Mouse (Mus musculus): ENCODE results near the gene Gcdh. TPM values are rescaled to one million over a fixed set of nuclear protein-coding genes. Genes with fewer than 3 reads are reported as not detected.
A peak's percentile ranks its signal among the peaks of the same experiment; 100 is the strongest.

Gcdh gene
- polyA plus RNA-seq, 1 experiment from 2014 or later = 33.1 TPM

GRCm38 (mm10) chr8:84925557-84925956 lies 31.8 kb upstream of the Gcdh start:
- Histone ChIP-seq H3K36me3 (peaks cover 82% of the 10 kb centered on the region), H3K4me3 (no peak overlapping the region), H3K27ac (no peak overlapping the region), H3K27me3 (peaks cover 26% of the 10 kb centered on the region), H3K4me2 (no peak overlapping the region), H3K9me3 (no peaks in the 10 kb centered on the region), H3K4me1 (replicated peaks) (peaks cover 6% of the 10 kb centered on the region), H3K9ac (no peak overlapping the region)
- 81% methylated on average over 7 of the region's 7 CpGs for WGBS
- ATAC-seq (ENCODE audit: low FRiP score) = no peak

GRCm38 (mm10) chr8:84921596-84921995 lies 27.9 kb upstream of the Gcdh start:
- Histone ChIP-seq H3K9ac (no peak overlapping the region), H3K36me3 (peaks cover 92% of the 10 kb centered on the region), H3K27me3 (peaks cover 49% of the 10 kb centered on the region), H3K9me3 (no peaks in the 10 kb centered on the region), H3K4me3 (no peak overlapping the region), H3K4me1 (replicated peaks) (no peaks in the 10 kb centered on the region), H3K27ac (no peak overlapping the region), H3K4me2 (no peak overlapping the region)
- ATAC-seq (ENCODE audit: low FRiP score) = no peak
- 84% methylated on average over 2 of the region's 2 CpGs for WGBS

- ATAC-seq (ENCODE audit: low FRiP score) = no peak
- no peaks in the 10 kb centered on the region for H3K4me1 ChIP-seq (replicated peaks)
- WGBS = 92% methylated on average over 15 of the region's 15 CpGs
- no peaks in the 10 kb centered on the region for H3K9me3 ChIP-seq
- H3K27ac ChIP-seq = no peak overlapping the region
- no peak overlapping the region for H3K4me3 ChIP-seq
- H3K27me3 ChIP-seq = peaks cover 78% of the 10 kb centered on the region
- H3K9ac ChIP-seq = no peak overlapping the region
- peaks cover 95% of the 10 kb centered on the region for H3K36me3 ChIP-seq
- no peak overlapping the region for H3K4me2 ChIP-seq
These were observed 24.9 kb upstream of the Gcdh start for GRCm38 (mm10) chr8:84918646-84919045.

GRCm38 (mm10) chr8:84917781-84918180 lies 24.1 kb upstream of the Gcdh start:
- Histone ChIP-seq H3K4me2 (no peak overlapping the region), H3K27me3 (peaks cover 87% of the 10 kb centered on the region), H3K36me3 (peaks cover 96% of the 10 kb centered on the region), H3K4me3 (no peak overlapping the region), H3K27ac (no peak overlapping the region), H3K4me1 (replicated peaks) (peaks cover 5% of the 10 kb centered on the region; the same call in 1 of the 2 replicates), H3K9me3 (no peaks in the 10 kb centered on the region), H3K9ac (no peak overlapping the region)
- 22% methylated on average over 20 of the region's 20 CpGs for WGBS
- no peak for ATAC-seq (ENCODE audit: low FRiP score)

- H3K36me3 ChIP-seq = peaks cover 95% of the 10 kb centered on the region
- H3K4me3 ChIP-seq = no peak overlapping the region
- H3K4me1 ChIP-seq (replicated peaks) = peaks cover 12% of the 10 kb centered on the region; the same call in 1 of the 2 replicates
- no peak overlapping the region for H3K9ac ChIP-seq
- H3K9me3 ChIP-seq = no peaks in the 10 kb centered on the region
- 88% methylated on average over 8 of the region's 8 CpGs for WGBS
- no peak for ATAC-seq (ENCODE audit: low FRiP score)
- H3K27ac ChIP-seq = no peak overlapping the region
- no peak overlapping the region for H3K4me2 ChIP-seq
- peaks cover 99% of the 10 kb centered on the region for H3K27me3 ChIP-seq
These were observed 21.5 kb upstream of the Gcdh start for GRCm38 (mm10) chr8:84915269-84915668.

GRCm38 (mm10) chr8:84913960-84914359 lies 20.2 kb upstream of the Gcdh start:
- peaks cover 92% of the 10 kb centered on the region for H3K36me3 ChIP-seq
- H3K4me1 ChIP-seq (replicated peaks) = peaks cover 15% of the 10 kb centered on the region
- 36% methylated on average over 4 of the region's 4 CpGs for WGBS
- H3K4me3 ChIP-seq = no peak overlapping the region
- no peak overlapping the region for H3K27ac ChIP-seq
- ATAC-seq (ENCODE audit: low FRiP score) = no peak
- H3K9me3 ChIP-seq = no peaks in the 10 kb centered on the region
- no peak overlapping the region for H3K4me2 ChIP-seq
- H3K9ac ChIP-seq = no peak overlapping the region
- peaks cover 99% of the 10 kb centered on the region for H3K27me3 ChIP-seq

GRCm38 (mm10) chr8:84913502-84913900 lies 19.8 kb upstream of the Gcdh start:
- peak overlapping the region; percentile 48 for H3K4me2 ChIP-seq
- H3K9me3 ChIP-seq = no peaks in the 10 kb centered on the region
- no peak overlapping the region for H3K27ac ChIP-seq
- 17% methylated on average over 9 of the region's 9 CpGs for WGBS
- H3K4me3 ChIP-seq = peak overlapping the region; percentile 29
- H3K27me3 ChIP-seq = peaks cover 97% of the 10 kb centered on the region
- ATAC-seq (ENCODE audit: low FRiP score) = no peak
- no peak overlapping the region for H3K9ac ChIP-seq
- H3K4me1 ChIP-seq (replicated peaks) = peaks cover 20% of the 10 kb centered on the region
- peaks cover 87% of the 10 kb centered on the region for H3K36me3 ChIP-seq

- Histone ChIP-seq H3K27me3 (peaks cover 92% of the 10 kb centered on the region), H3K9me3 (no peaks in the 10 kb centered on the region), H3K4me3 (peak overlapping the region; percentile 29), H3K9ac (0 out of 2 replicates have a peak overlapping the region, but pooled peaks have one; percentile 13), H3K4me1 (replicated peaks) (peaks cover 25% of the 10 kb centered on the region), H3K36me3 (peaks cover 82% of the 10 kb centered on the region), H3K27ac (no peak overlapping the region), H3K4me2 (peak overlapping the region; percentile 48)
- 4% methylated on average over 55 of the region's 55 CpGs for WGBS
- no peak for ATAC-seq (ENCODE audit: low FRiP score)
These were observed 19.3 kb upstream of the Gcdh start for GRCm38 (mm10) chr8:84912895-84913501.

GRCm38 (mm10) chr8:84912391-84912790 lies 18.7 kb upstream of the Gcdh start:
- Histone ChIP-seq H3K27me3 (peaks cover 86% of the 10 kb centered on the region), H3K4me2 (peak overlapping the region; percentile 48), H3K9ac (no peak overlapping the region), H3K27ac (no peak overlapping the region), H3K4me3 (peak overlapping the region; percentile 29; the same call in 1 of the 2 replicates), H3K36me3 (peaks cover 76% of the 10 kb centered on the region), H3K4me1 (replicated peaks) (peaks cover 25% of the 10 kb centered on the region), H3K9me3 (no peaks in the 10 kb centered on the region)
- 23% methylated on average over 27 of the region's 27 CpGs for WGBS
- no peak for ATAC-seq (ENCODE audit: low FRiP score)

- H3K9me3 ChIP-seq = no peaks in the 10 kb centered on the region
- H3K4me3 ChIP-seq = no peak overlapping the region
- peaks cover 25% of the 10 kb centered on the region for H3K4me1 ChIP-seq (replicated peaks)
- H3K9ac ChIP-seq = no peak overlapping the region
- no peak for ATAC-seq (ENCODE audit: low FRiP score)
- no peak overlapping the region for H3K27ac ChIP-seq
- WGBS = 82% methylated on average over 9 of the region's 9 CpGs
- H3K27me3 ChIP-seq = peaks cover 82% of the 10 kb centered on the region
- no peak overlapping the region for H3K4me2 ChIP-seq
- H3K36me3 ChIP-seq = peaks cover 71% of the 10 kb centered on the region
These were observed 18.1 kb upstream of the Gcdh start for GRCm38 (mm10) chr8:84911854-84912253.

GRCm38 (mm10) chr8:84910551-84910950 lies 16.8 kb upstream of the Gcdh start:
- Histone ChIP-seq H3K9me3 (no peaks in the 10 kb centered on the region), H3K36me3 (peaks cover 58% of the 10 kb centered on the region), H3K4me1 (replicated peaks) (peaks cover 25% of the 10 kb centered on the region), H3K4me2 (no peak overlapping the region), H3K27me3 (peaks cover 69% of the 10 kb centered on the region), H3K9ac (no peak overlapping the region), H3K27ac (no peak overlapping the region), H3K4me3 (no peak overlapping the region)
- ATAC-seq (ENCODE audit: low FRiP score) = no peak
- WGBS = 91% methylated on average over 6 of the region's 6 CpGs

GRCm38 (mm10) chr8:84909949-84910348 lies 16.2 kb upstream of the Gcdh start:
- H3K9ac ChIP-seq = no peak overlapping the region
- H3K4me1 ChIP-seq (replicated peaks) = peaks cover 25% of the 10 kb centered on the region
- no peak overlapping the region for H3K27ac ChIP-seq
- ATAC-seq (ENCODE audit: low FRiP score) = no peak
- no peaks in the 10 kb centered on the region for H3K9me3 ChIP-seq
- H3K4me2 ChIP-seq = no peak overlapping the region
- no peak overlapping the region for H3K4me3 ChIP-seq
- WGBS = 86% methylated on average over 5 of the region's 5 CpGs
- H3K36me3 ChIP-seq = peaks cover 52% of the 10 kb centered on the region
- H3K27me3 ChIP-seq = peaks cover 67% of the 10 kb centered on the region

GRCm38 (mm10) chr8:84909162-84909767 lies 15.5 kb upstream of the Gcdh start:
- Histone ChIP-seq H3K9ac (peak overlapping the region; percentile 58), H3K36me3 (peaks cover 45% of the 10 kb centered on the region), H3K4me1 (replicated peaks) (peaks cover 25% of the 10 kb centered on the region), H3K27ac (no peak overlapping the region), H3K4me2 (peak overlapping the region; percentile 56), H3K27me3 (peaks cover 67% of the 10 kb centered on the region), H3K4me3 (peak overlapping the region; percentile 38), H3K9me3 (no peaks in the 10 kb centered on the region)
- ATAC-seq (ENCODE audit: low FRiP score) = peak; percentile 12; the same call in 1 of the 2 replicates
- 55% methylated on average over 20 of the region's 20 CpGs for WGBS

All from hindbrain, embryonic 13.5 days (tissue).